Mouse (Mus musculus): Measurements from ENCODE around the gene Carmil1.

DNA sequence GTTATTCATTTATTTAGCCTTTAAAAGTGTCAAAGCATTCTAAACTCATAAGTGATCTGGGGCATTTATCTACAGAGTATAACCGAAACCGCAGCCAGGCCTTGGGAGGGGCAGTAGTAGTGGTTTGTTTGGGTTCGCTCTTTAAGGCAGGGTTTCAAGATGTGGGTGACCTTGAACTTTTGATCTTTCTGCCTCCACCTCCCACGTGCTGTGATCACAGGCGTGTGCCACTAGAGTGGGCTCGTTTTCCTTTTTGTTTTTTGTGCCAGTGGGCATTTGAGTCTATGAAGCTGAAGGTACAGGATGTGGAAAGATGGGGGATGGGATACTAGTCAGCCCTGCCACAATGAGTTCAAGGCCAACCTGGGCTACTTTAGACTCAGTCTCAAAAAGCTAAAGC lies 34.3 kb downstream of the Carmil1 start:
- TF ChIP-seq CTCF (IDR thresholded peaks at IDR 0.05; ENCODE audit: control insufficient read depth, insufficient read depth, insufficient read length) (no peak), MYOG (IDR thresholded peaks at IDR 0.05; ENCODE audit: control insufficient read depth, extremely low read depth, insufficient read length) (no peak), USF1 (IDR thresholded peaks at IDR 0.05; ENCODE audit: low read depth) (no peak), FOSL1 (IDR thresholded peaks at IDR 0.05; ENCODE audit: insufficient read depth, low read length, poor library complexity, severe bottlenecking) (no peak), CEBPB (IDR thresholded peaks at IDR 0.05; ENCODE audit: low read depth) (no peak), MAX (IDR thresholded peaks at IDR 0.05) (no peak)
